Mouse (Mus musculus) midbrain, postnatal 0 days (tissue): ENCODE data around the gene Ubash3b. TPM values are rescaled to one million over a fixed set of nuclear protein-coding genes. Genes with fewer than 3 reads are reported as not detected.

Experiments used
- ATAC-seq: fragments of 200-750 bp; cut with Nextera tagmentation; 2 replicates; pipeline ENCODE4 v1.8.0; 2017; ENCODE audit warnings: moderate number of reproducible peaks, mild to moderate bottlenecking, moderate TSS enrichment, moderate library complexity; ENCODE audit not compliant: low FRiP score
- DNase-seq: peaks from one replicate; pipeline ENCODE4 v3.0.0-alpha.2; 2015; ENCODE audit warnings: low spot score
- H3K27ac ChIP-seq: fragments of 300-500 bp; sonication (generic); 2 replicates; pipeline ENCODE4 v1.5.1; 2014; ENCODE audit warnings: low read depth, mild to moderate bottlenecking, low read length, mixed read lengths
- H3K27me3 ChIP-seq: fragments of 300-500 bp; sonication (generic); 2 replicates; pipeline ENCODE4 v1.6.1; 2014; ENCODE audit warnings: low read length, control low read depth, mixed read lengths; ENCODE audit not compliant: insufficient read depth
- H3K36me3 ChIP-seq: fragments of 300-500 bp; sonication (generic); 2 replicates; pipeline ENCODE4 v1.6.1; 2014; ENCODE audit warnings: low read length, control low read depth, mixed read lengths; ENCODE audit not compliant: insufficient read depth
- H3K4me1 ChIP-seq: fragments of 300-500 bp; sonication (generic); 2 replicates; pipeline ENCODE4 v1.6.1; 2014; ENCODE audit warnings: mild to moderate bottlenecking, control low read depth, antibody characterized with exemption, low read length, mixed read lengths; ENCODE audit not compliant: insufficient read depth
- H3K4me2 ChIP-seq: fragments of 300-500 bp; sonication (generic); 2 replicates; pipeline ENCODE4 v1.6.1; 2014; ENCODE audit warnings: low read depth, mild to moderate bottlenecking, low read length, mixed read lengths; ENCODE audit not compliant: poor library complexity, severe bottlenecking
- H3K4me3 ChIP-seq: fragments of 300-500 bp; sonication (generic); 2 replicates; pipeline ENCODE4 v1.5.1; 2014; ENCODE audit warnings: low read depth, mild to moderate bottlenecking, low read length, moderate library complexity
- H3K9ac ChIP-seq: fragments of 300-500 bp; sonication (generic); replicated peaks from 2 replicates; pipeline ENCODE4 v1.6.1; 2014; ENCODE audit warnings: mild to moderate bottlenecking, low read length, moderate library complexity, mixed read lengths; ENCODE audit not compliant: poor library complexity, severe bottlenecking
- H3K9me3 ChIP-seq: fragments of 300-500 bp; sonication (generic); 2 replicates; pipeline ENCODE4 v1.6.1; 2016; ENCODE audit warnings: low read length, control low read depth
- CTCF ChIP-seq: IDR thresholded peaks from 2 replicates; pipeline ENCODE4 v1.5.1; 2016; ENCODE audit warnings: antibody characterized with exemption, mild to moderate bottlenecking
- WGBS: fragments of 180-500 bp; shearing (Covaris S2); extraction: QIAGEN DNeasy Blood & Tissue Kit; methylation state at CpG from one replicate; pipeline ENCODE4 v1.1.7; 2014; 5-methylcytosine and 5-hydroxymethylcytosine counted together
- polyA plus RNA-seq: library from polyadenylated mRNA; unstranded; fragments of >200 nt; fragmentation: Nextera tagmentation; extraction: Ambion mirVana; gene quantifications from 2 replicates; pipeline ENCODE4 v1.2.1, GENCODE M21; 2015
- total RNA-seq: library from RNA; depleted of rRNA; stranded (reverse); fragments of >200 nt; gene quantifications from 2 replicates; pipeline ENCODE4 v1.2.3, GENCODE M21; 2014

Ubash3b gene
- total and polyA plus RNA-seq, 2 experiments from 2014 or later = 23.1 to 32.3 TPM

- Histone ChIP-seq H3K9me3 (no peaks in the 10 kb centered on the region), H3K27ac (no peak overlapping the region), H3K9ac (no peak overlapping the region), H3K4me1 (no peaks in the 10 kb centered on the region), H3K36me3 (no peaks in the 10 kb centered on the region), H3K4me2 (no peak overlapping the region), H3K4me3 (no peak overlapping the region), H3K27me3 (no peaks in the 10 kb centered on the region)
- DNase-seq (no peak), ATAC-seq (no peak)
- no peak for TF ChIP-seq CTCF
- WGBS = 92% methylated on average over 9 of the region's 9 CpGs
Measured at GRCm38 (mm10) chr9:41187498-41187897, 26.0 kb upstream of the Ubash3b start.

GRCm38 (mm10) chr9:41185331-41185730, 23.8 kb upstream of the Ubash3b start:
- H3K4me1 ChIP-seq = no peaks in the 10 kb centered on the region

GRCm38 (mm10) chr9:41182550-41182949, 21.1 kb upstream of the Ubash3b start:
- no peak overlapping the region for H3K9ac ChIP-seq
- no peaks in the 10 kb centered on the region for H3K4me1 ChIP-seq
- DNase-seq (peak; percentile 88), ATAC-seq (peak; percentile 76; the same call in 1 of the 2 replicates)
- no peak overlapping the region for H3K4me3 ChIP-seq
- H3K27ac ChIP-seq = no peak overlapping the region
- no peaks in the 10 kb centered on the region for H3K36me3 ChIP-seq
- H3K4me2 ChIP-seq = no peak overlapping the region
- peak; percentile 95 for TF ChIP-seq CTCF
- no peaks in the 10 kb centered on the region for H3K9me3 ChIP-seq
- H3K27me3 ChIP-seq = no peaks in the 10 kb centered on the region

More at GRCm38 (mm10) chr9:41185331-41185730, 23.8 kb upstream of the Ubash3b start:
- DNase-seq = no peak
- WGBS = 70% methylated on average over 9 of the region's 9 CpGs
- 0 out of 2 replicates have a peak overlapping the region, but pooled peaks have one; percentile 18 for H3K27ac ChIP-seq
- H3K4me2 ChIP-seq = no peak overlapping the region
- no peak for ATAC-seq
- H3K9ac ChIP-seq = no peak overlapping the region
- H3K4me3 ChIP-seq = no peak overlapping the region
- TF ChIP-seq CTCF = no peak
- no peaks in the 10 kb centered on the region for H3K27me3 ChIP-seq
- no peaks in the 10 kb centered on the region for H3K9me3 ChIP-seq
- H3K36me3 ChIP-seq = no peaks in the 10 kb centered on the region

- Histone ChIP-seq H3K4me3 (no peak overlapping the region), H3K27me3 (no peaks in the 10 kb centered on the region), H3K27ac (no peak overlapping the region), H3K4me2 (no peak overlapping the region), H3K36me3 (no peaks in the 10 kb centered on the region), H3K9ac (no peak overlapping the region), H3K4me1 (no peaks in the 10 kb centered on the region), H3K9me3 (no peaks in the 10 kb centered on the region)
- TF ChIP-seq CTCF = no peak
- WGBS = 84% methylated on average over 8 of the region's 8 CpGs
- DNase-seq (no peak), ATAC-seq (no peak)
Measured at GRCm38 (mm10) chr9:41181803-41182202, 20.3 kb upstream of the Ubash3b start.

- no peak for ATAC-seq
- 85% methylated on average over 9 of the region's 9 CpGs for WGBS
- no peak overlapping the region for H3K4me3 ChIP-seq
Measured at GRCm38 (mm10) chr9:41181372-41181771, 19.9 kb upstream of the Ubash3b start.

GRCm38 (mm10) chr9:41179056-41179455, 17.6 kb upstream of the Ubash3b start:
- no peak for TF ChIP-seq CTCF
- no peak overlapping the region for H3K9ac ChIP-seq
- DNase-seq (no peak), ATAC-seq (no peak)
- no peaks in the 10 kb centered on the region for H3K27me3 ChIP-seq
- no peak overlapping the region for H3K4me2 ChIP-seq
- no peaks in the 10 kb centered on the region for H3K36me3 ChIP-seq
- H3K27ac ChIP-seq = no peak overlapping the region
- no peak overlapping the region for H3K4me3 ChIP-seq
- WGBS = 87% methylated on average over 5 of the region's 5 CpGs
- no peaks in the 10 kb centered on the region for H3K4me1 ChIP-seq
- no peaks in the 10 kb centered on the region for H3K9me3 ChIP-seq

More at GRCm38 (mm10) chr9:41181372-41181771, 19.9 kb upstream of the Ubash3b start:
- no peaks in the 10 kb centered on the region for H3K4me1 ChIP-seq
- no peak overlapping the region for H3K27ac ChIP-seq
- TF ChIP-seq CTCF = no peak
- no peaks in the 10 kb centered on the region for H3K27me3 ChIP-seq
- no peak for DNase-seq
- H3K9ac ChIP-seq = no peak overlapping the region
- H3K36me3 ChIP-seq = no peaks in the 10 kb centered on the region
- H3K4me2 ChIP-seq = no peak overlapping the region
- no peaks in the 10 kb centered on the region for H3K9me3 ChIP-seq
